Mouse (Mus musculus): ENCODE data around the gene Nnat.
A peak's percentile ranks its signal among the peaks of the same experiment; 100 is the strongest.
"Not testable (repeated sequence)": the region's sequence is repeated elsewhere in the genome, so short reads cannot be mapped to it uniquely, and the experiment has no call there.

Gene Nnat

DNA sequence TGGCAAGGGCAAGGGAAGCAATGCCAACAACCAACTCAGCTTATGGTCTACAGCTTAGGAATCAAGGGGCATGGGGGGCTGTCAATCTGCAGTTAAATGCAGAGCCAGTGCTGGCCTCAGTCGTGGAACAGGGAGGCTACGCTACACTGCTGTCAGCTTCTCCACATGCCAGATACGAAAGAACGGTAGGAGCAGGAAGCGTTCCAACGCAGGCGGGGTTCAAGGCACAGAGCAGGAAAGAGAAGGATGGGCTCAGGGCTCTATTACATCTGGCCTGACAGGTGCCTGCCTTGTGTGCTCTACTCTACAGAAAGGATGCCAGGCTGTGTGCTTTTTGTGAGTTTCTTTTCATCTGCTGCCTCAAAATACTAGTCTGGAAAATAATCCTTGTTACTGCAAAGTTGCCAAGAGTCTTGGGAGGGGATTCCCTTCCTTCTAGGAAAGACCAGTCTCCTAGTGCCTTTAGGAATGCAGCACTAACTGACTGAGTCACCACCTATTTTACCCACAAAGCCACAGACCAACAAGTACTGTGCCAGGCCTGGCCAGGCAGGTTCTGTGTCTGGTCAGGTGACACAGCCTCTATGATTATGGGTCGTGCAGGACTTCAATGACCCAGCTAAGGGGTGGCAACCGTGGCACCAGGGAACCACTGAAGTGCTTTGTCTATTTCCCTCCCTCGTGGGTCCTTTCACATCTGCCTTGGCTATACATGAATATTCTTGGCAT lies 7.6 kb upstream of the Nnat start:
- no peak for DNase-seq (ENCODE audit: low spot score in 2 of 2)

DNA sequence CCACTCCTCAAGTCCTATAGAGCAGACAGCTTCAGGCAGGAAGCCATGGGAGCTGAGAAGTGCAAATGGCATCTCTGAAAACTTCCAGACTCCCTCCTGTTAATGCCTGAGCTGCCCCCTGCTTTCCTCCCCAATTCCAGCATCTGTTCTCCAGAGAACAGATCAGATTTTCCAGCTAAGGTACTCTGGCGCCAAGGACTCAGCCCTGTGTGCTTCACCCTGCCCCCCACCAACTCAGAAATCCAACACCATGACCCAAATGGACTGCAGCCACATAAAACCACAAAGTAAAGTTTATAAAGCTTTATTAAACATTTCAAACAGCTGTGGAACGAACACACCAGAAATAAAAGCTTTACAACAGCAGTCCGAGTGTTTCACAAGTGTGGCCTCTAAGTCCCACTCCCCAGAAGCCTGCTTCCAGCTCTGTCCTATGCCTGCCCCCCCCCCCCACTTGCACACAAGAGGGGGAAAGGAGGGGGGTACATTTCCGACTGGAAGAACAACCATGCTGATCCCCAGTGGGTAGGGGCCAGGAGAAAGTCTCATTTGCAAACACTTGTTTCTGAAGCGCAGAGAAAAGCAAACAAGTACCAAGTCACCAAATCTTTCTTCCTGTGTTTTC lies 3.7 kb upstream of the Nnat start:
- DNase-seq (ENCODE audit: low spot score in 2 of 2), result no peak

DNA sequence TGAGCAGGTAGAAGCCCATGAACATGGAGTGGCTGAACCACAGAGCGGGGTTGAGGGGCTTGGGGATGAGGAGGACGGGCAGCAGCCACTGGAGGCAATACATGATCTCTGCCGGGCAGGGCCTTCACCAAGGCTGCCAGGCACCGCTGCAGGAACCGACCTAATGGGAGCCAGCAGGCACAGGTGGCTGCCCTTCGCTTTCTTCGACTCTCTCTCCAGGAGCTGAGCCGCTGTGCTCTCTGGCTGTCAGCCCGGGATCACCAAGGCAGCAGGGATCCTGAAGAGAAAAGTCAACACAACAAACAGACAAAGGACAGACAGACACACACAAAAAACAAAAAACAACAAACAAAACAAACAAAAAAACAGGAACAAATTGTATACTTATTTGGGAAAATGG lies 1.8 kb upstream of the Nnat start:
- DNase-seq (ENCODE audit: low spot score in 2 of 2), result no peak

GRCm38 (mm10) chr2:157558520-157558919 lies 1.4 kb upstream of the Nnat start:
- DNase-seq (ENCODE audit: low spot score in 2 of 2), result no peak

- no peak for DNase-seq (ENCODE audit: low spot score in 2 of 2)
Observed at GRCm38 (mm10) chr2:157559440-157559839, 438 bp upstream of the Nnat start.

DNA sequence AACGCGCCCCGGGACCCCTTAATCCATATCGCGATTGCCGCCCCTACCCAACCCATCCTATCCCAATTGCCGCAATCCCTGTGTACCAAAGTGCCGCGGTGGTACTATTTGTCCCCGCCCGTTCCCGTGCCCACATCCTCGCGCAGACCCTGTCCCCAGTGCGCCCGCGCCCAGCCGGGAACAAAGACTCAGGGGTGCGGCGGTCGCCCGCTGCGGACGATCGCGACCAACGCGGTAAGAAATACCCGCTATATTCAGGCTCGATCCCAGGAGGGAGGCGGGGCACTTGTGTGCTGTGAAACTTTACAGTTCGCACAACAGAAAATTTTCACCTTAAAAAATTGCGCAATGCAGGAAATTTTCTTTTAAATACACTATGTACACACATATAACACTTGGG lies 424 bp downstream of the Nnat start:
- no peak for DNase-seq (ENCODE audit: low spot score in 2 of 2)

- peak in 1 of 2 experiments; percentile 69 for DNase-seq (ENCODE audit: low spot score in 2 of 2)
Observed at GRCm38 (mm10) chr2:157561165-157561836, 1.4 kb downstream of the Nnat start.

DNA sequence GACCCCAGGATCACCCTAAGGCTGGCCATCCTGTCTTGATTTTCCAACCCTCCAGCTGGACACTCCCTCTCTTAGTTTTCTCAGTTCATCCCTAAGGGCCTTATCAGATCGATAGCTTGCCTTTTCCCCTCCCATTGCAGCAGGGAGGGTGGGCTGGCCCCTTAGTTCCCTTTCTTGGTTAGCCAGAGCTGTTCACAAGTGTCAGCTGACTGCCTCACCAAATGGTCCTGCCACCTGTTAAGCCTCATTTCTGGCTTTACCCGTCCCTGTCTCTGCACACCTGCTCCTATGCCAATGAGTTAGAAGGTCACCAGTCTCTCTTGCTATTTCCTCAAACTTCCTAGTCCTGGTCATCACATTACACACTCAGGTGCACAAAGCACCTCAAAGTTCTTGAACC lies 3.2 kb downstream of the Nnat start:
- no peak for DNase-seq (ENCODE audit: low spot score in 2 of 2)

- no peak for DNase-seq (ENCODE audit: low spot score in 2 of 2)
Observed at GRCm38 (mm10) chr2:157564723-157565122, 4.8 kb downstream of the Nnat start.

- no peak for DNase-seq (ENCODE audit: low spot score in 2 of 2)
Observed at GRCm38 (mm10) chr2:157565446-157565845, 5.6 kb downstream of the Nnat start.

GRCm38 (mm10) chr2:157565898-157566259 lies 6.0 kb downstream of the Nnat start:
- DNase-seq (ENCODE audit: low spot score in 2 of 2), result no peak

- peak; percentile 68 to 83 for DNase-seq (ENCODE audit: low spot score in 2 of 2)
Observed at GRCm38 (mm10) chr2:157566260-157566952, 6.5 kb downstream of the Nnat start.

- DNase-seq (ENCODE audit: low spot score in 2 of 2), result no peak
Observed at GRCm38 (mm10) chr2:157567235-157567961, 7.5 kb downstream of the Nnat start.

- no peak for DNase-seq (ENCODE audit: low spot score in 2 of 2)
Observed at GRCm38 (mm10) chr2:157568881-157569280, 9.0 kb downstream of the Nnat start.

GRCm38 (mm10) chr2:157569796-157570485 lies 10.1 kb downstream of the Nnat start:
- no peak for DNase-seq (ENCODE audit: low spot score in 2 of 2)

DNA sequence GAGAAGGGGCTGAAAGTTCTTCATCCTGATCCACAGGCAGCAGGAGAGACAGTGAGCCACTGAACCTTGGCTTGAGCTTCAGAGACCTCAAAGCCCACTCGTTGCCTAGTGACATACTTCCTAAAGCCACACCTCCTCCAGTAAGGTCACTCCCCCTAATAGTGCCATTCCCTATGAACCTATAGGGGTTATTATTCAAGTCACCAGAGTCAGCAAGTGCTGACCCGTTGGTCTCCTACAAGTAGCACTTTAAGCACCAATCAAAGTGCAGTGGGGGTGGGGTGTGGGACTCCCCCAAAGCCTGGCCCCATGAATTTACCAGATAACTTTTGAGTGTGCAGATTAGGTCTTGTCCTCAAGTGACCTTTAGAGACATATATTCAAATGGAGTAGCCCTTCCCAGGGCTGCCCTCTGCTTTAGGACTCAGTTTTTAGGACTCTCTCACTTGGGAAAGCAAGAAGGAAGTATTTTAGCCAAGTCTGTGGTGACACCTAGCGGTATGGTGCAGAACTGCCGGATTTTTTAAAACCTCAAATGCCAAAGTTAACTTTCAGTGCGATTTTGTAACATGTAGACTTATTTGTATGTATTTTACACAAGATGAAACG lies 11.4 kb downstream of the Nnat start, which contains the start of gene Blcap:
Blcap (minus strand) TSS at position 51 of the 609 bp plus-strand sequence.
- peak in 1 of 2 experiments; percentile 51 for DNase-seq (ENCODE audit: low spot score in 2 of 2)

DNA sequence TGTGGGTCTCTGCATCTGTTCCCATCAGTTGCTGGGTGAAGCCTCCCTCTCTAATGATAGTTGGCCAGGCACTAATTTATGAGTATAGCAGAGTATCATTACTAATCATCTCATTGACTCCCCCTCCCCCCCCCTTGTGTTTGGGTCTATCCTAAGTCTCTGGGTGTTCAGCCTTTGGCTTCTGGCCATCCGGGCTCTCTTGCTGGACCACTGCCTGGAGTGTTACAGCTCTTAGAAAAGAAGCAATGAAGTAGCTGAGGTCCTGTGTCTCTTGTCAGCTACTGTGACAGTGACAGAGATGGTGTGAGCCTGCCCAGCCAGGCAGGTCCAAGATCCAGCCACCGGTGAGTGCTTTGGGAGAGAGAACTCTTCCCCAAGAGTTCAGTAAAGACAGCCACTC lies 12.9 kb downstream of the Nnat start:
- no peak for DNase-seq (ENCODE audit: low spot score in 2 of 2)

DNA sequence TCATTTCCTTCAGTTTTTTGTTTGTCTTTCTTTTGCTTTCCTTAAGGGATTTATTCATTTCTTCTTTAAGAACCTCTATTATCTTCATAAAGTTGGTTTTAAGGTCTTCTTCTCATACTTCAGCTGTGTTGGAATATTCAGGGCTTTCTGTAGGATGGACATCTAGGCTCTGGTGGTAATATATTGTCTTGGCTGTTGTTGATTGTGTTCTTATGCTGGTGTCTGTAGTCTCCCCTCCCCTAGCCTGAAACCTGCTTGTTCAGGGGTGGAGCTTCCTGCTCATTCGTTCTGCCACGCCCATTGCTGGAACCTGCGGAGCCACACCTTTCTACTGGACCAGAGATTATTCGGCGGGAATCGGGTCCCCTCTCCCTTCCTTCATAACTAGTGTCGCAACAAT lies 25.5 kb downstream of the Nnat start:
- DNase-seq (ENCODE audit: low spot score in 2 of 2), result not testable (repeated sequence)

- no peak for DNase-seq (ENCODE audit: low spot score in 2 of 2)
Observed at GRCm38 (mm10) chr2:157596876-157597566, 37.1 kb downstream of the Nnat start.

DNA sequence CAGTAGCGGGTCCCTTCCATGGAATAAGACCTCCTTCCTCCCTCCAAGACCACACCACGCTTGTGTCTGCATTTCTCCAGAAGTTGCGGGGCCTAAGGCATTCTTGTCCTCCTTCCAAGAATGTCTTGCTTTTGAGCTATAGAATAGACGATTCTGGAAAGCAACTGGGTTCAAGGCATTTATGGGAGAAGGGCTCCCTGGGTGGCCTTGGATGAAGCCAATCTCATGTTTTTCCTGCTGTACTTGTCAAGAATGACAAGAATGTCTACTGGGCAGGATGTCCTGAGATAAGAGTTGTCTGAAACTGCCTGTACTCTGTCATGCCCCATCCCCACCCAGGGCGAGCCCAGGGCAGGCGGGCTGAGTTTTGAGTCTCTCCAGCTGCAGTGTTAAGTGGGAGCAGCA lies 41.6 kb downstream of the Nnat start:
- DNase-seq (ENCODE audit: low spot score in 2 of 2), result no peak

Measured in frontal cortex, postnatal 10 days (tissue).